Mouse (Mus musculus) neural tube, embryonic 13.5 days (tissue): ENCODE data around the gene Zfp39. TPM values are rescaled to one million over a fixed set of nuclear protein-coding genes. Genes with fewer than 3 reads are reported as not detected.
A peak's percentile ranks its signal among the peaks of the same experiment; 100 is the strongest.

Experiments used
- ATAC-seq: fragments of 200-750 bp; cut with Nextera tagmentation; 2 replicates; pipeline ENCODE4 v1.8.0; 2017; ENCODE audit warnings: low read depth, mild to moderate bottlenecking, moderate TSS enrichment, moderate library complexity
- H3K27ac ChIP-seq: fragments of 300-500 bp; sonication (generic); replicated peaks from 2 replicates; pipeline ENCODE4 v1.5.1; 2015; ENCODE audit warnings: moderate library complexity, mild to moderate bottlenecking, inconsistent platforms
- H3K27me3 ChIP-seq: fragments of 300-500 bp; sonication (generic); 2 replicates; pipeline ENCODE4 v1.6.1; 2015; ENCODE audit warnings: mild to moderate bottlenecking, inconsistent platforms
- H3K36me3 ChIP-seq: fragments of 300-500 bp; sonication (generic); 2 replicates; pipeline ENCODE4 v1.6.1; 2015; ENCODE audit warnings: mild to moderate bottlenecking, inconsistent platforms
- H3K4me1 ChIP-seq: fragments of 300-500 bp; sonication (generic); replicated peaks from 2 replicates; pipeline ENCODE4 v1.6.1; 2015; ENCODE audit warnings: inconsistent platforms
- H3K4me2 ChIP-seq: fragments of 300-500 bp; sonication (generic); 2 replicates; pipeline ENCODE4 v1.6.1; 2015; ENCODE audit warnings: inconsistent platforms, mild to moderate bottlenecking, moderate library complexity
- H3K4me3 ChIP-seq: fragments of 300-500 bp; sonication (generic); 2 replicates; pipeline ENCODE4 v1.5.1; 2015; ENCODE audit warnings: mild to moderate bottlenecking, inconsistent platforms
- H3K9ac ChIP-seq: fragments of 300-500 bp; sonication (generic); 2 replicates; pipeline ENCODE4 v1.6.1; 2015; ENCODE audit warnings: moderate library complexity, mild to moderate bottlenecking, inconsistent platforms
- H3K9me3 ChIP-seq: fragments of 300-500 bp; sonication (generic); 2 replicates; pipeline ENCODE4 v1.6.1; 2016; ENCODE audit warnings: inconsistent platforms
- WGBS: fragments of 180-500 bp; shearing (Covaris S2); methylation state at CpG from one replicate; pipeline ENCODE4 v1.1.7; 2015; 5-methylcytosine and 5-hydroxymethylcytosine counted together
- polyA plus RNA-seq: library from polyadenylated mRNA; unstranded; fragments of >200 nt; fragmentation: Nextera tagmentation; extraction: Ambion mirVana; gene quantifications from 2 replicates; pipeline ENCODE4 v1.2.1, GENCODE M21; 2015

Gene Zfp39
- polyA plus RNA-seq: 6.3 and 7.8 TPM in 2 replicates

GRCm38 (mm10) chr11:58903511-58904409, at the start of gene Zfp39:
TSS of gene Zfp39 (minus strand) at chr11:58904225.
- Histone ChIP-seq H3K36me3 (peaks cover 29% of the 10 kb centered on the region), H3K4me3 (peak within 1 kb of the TSS; percentile 63), H3K27ac (peak within 1 kb of the TSS; percentile 84), H3K4me2 (peak within 1 kb of the TSS; percentile 87), H3K4me1 (peaks cover 30% of the 10 kb centered on the region), H3K27me3 (no peaks in the 10 kb centered on the region), H3K9me3 (no peaks in the 10 kb centered on the region), H3K9ac (peak within 1 kb of the TSS; percentile 89)
- ATAC-seq: peak; percentile 99
- WGBS: under 1% methylated on average over 40 of the region's 40 CpGs

DNA sequence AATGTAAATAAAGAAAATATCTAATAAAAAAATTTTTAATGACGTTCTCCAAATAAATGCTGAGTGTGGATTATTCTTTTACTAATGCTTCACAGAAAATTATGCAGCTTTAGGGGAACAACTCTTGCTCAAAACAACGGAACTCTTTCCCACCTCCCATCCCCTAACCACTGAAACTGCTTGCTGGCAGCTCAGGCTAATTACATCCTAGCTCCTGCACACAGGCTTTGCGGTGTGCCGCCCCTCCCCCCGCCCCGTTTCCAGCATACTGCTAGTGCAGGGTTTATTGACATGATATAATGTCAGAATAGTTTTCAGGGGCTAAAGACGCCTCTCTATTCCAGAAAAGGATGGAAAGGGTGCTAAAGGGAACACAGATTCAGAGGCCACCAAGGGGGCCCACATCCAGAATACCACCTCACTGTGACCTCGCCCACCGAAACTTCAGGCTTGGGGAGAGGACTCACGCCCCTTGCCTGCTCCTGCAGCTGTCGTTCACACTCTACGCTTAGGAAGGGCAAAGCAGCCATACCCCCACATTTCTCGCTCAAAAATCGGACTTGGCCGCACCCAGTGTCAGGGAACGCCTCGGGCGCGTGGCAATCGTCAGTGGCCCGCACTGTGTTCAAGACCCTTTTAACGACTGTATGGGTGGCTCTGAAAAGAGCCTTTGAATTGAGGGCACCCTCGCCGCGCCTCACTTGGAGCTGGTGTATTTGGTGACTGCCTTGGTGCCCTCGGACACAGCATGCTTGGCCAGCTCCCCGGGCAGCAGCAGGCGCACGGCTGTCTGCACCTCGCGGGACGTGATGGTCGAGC, 49.5 kb upstream of the Zfp39 start:
- H3K27ac ChIP-seq: peak overlapping the region; percentile 100
- H3K4me2 ChIP-seq: peak overlapping the region; percentile 87
- peaks cover 60% of the 10 kb centered on the region for H3K4me1 ChIP-seq
- ATAC-seq: no peak; the same call in none of the 2 replicates
- H3K36me3 ChIP-seq: 0 out of 2 replicates have a peak, but pooled peaks cover 14% of the 10 kb centered on the region
- peak overlapping the region; percentile 74 for H3K4me3 ChIP-seq
- H3K9ac ChIP-seq: peak overlapping the region; percentile 99
- H3K9me3 ChIP-seq: no peaks in the 10 kb centered on the region
- WGBS: 1% methylated on average over 33 of the region's 33 CpGs
- H3K27me3 ChIP-seq: no peaks in the 10 kb centered on the region

GRCm38 (mm10) chr11:58951210-58951609, 47.2 kb upstream of the Zfp39 start:
- Histone ChIP-seq H3K27me3 (no peaks in the 10 kb centered on the region), H3K9ac (peak overlapping the region; percentile 96), H3K4me1 (peaks cover 53% of the 10 kb centered on the region), H3K4me3 (peak overlapping the region; percentile 64), H3K36me3 (no peaks in the 10 kb centered on the region), H3K9me3 (no peaks in the 10 kb centered on the region), H3K27ac (peak overlapping the region; percentile 100), H3K4me2 (peak overlapping the region; percentile 58)
- no peak for ATAC-seq
- WGBS: 60% methylated on average over 5 of the region's 5 CpGs

- 3% methylated on average over 20 of the region's 20 CpGs for WGBS
- peak; percentile 68 for ATAC-seq
Measured at GRCm38 (mm10) chr11:58949480-58950431, 45.7 kb upstream of the Zfp39 start.

DNA sequence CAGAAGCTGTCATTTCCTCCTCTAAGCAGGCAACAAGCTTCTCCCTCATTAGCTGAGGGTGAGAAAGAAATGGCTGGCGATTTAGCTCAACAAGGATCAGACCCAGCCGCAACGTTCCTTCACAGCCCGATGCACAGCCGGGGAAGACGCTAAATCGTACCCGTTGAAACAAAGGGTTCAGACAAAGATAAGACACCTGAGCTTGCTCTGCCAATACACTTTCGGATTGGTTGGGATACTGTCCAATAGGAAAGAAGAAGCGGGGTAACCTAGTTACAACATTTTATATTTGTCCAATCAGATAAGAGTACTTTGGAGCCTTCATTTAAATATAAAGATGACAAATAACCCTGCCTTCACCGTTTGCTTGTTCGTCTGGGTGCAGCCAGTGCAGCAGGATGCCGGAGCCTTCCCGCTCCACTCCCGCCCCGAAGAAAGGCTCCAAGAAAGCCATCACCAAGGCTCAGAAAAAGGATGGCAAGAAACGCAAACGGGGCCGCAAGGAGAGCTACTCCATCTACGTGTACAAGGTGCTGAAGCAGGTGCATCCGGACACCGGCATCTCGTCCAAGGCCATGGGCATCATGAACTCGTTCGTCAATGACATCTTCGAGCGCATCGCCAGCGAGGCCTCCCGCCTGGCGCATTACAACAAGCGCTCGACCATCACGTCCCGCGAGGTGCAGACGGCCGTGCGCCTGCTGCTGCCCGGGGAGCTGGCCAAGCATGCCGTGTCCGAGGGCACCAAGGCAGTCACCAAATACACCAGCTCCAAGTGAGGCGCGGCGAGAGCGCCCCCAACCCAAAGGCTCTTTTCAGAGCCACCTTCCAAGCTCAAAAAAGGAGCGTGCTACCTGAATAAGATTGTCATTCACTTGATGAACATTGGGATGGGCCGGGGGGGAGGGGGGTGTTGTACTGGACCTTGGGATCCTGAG, 44.8 kb upstream of the Zfp39 start, which contains the start of gene Hist3h2ba:
TSS of gene Hist3h2ba (plus strand) at position 379 of the 938 bp plus-strand sequence.
- Histone ChIP-seq H3K36me3 (no peaks in the 10 kb centered on the region), H3K4me2 (peak within 1 kb of the TSS; percentile 58), H3K4me3 (peak within 1 kb of the TSS; percentile 64), H3K27ac (peak within 1 kb of the TSS; percentile 100), H3K4me1 (peaks cover 54% of the 10 kb centered on the region), H3K9ac (peak within 1 kb of the TSS; percentile 96), H3K9me3 (no peaks in the 10 kb centered on the region), H3K27me3 (no peaks in the 10 kb centered on the region)
- under 1% methylated on average over 48 of the region's 48 CpGs for WGBS
- ATAC-seq: peak; percentile 92

More at GRCm38 (mm10) chr11:58949480-58950431, 45.7 kb upstream of the Zfp39 start:
- peak overlapping the region; percentile 100 for H3K27ac ChIP-seq
- peak overlapping the region; percentile 96 for H3K9ac ChIP-seq
- H3K4me3 ChIP-seq: peak overlapping the region; percentile 64
- peaks cover 47% of the 10 kb centered on the region for H3K4me1 ChIP-seq
- H3K4me2 ChIP-seq: peak overlapping the region; percentile 58
- no peaks in the 10 kb centered on the region for H3K36me3 ChIP-seq
- H3K9me3 ChIP-seq: no peaks in the 10 kb centered on the region
- H3K27me3 ChIP-seq: no peaks in the 10 kb centered on the region

DNA sequence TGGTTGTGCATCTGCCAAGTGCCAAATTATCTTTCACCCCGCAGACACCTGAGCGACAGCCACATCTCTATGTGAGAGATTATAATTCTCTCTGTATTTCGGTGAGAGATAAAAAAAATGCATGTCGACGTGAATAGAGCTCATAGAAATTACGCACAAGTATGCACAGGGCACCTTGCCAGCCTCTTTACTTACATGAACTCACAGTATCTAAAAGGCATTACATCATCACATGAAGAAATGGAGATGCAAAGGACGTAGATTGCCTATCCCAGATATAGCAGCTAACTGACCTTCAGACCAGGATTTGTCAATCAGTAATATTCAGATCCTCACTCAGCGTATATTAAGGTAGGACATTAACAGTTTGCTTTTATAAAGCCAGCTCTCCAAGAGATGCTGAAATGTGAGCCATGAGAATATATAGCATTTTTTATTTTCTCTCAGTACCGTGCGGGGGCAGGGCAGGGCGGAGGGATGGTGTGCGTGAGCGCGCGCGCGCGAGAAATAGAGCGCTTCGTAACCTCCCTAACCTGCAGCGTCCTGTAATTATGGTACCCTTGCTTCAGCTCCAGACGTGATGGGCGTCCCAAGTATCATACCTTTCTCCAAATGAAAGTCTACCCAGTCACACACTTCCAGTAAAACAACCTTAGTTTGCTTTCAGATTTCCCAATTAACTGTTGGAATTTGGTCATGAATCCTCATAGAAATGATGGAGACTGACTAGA, 43.9 kb upstream of the Zfp39 start:
- peak; percentile 74 for ATAC-seq
- no peaks in the 10 kb centered on the region for H3K27me3 ChIP-seq
- H3K9me3 ChIP-seq: no peaks in the 10 kb centered on the region
- H3K36me3 ChIP-seq: no peaks in the 10 kb centered on the region
- peak overlapping the region; percentile 64 for H3K4me3 ChIP-seq
- 13% methylated on average over 23 of the region's 23 CpGs for WGBS
- peak overlapping the region; percentile 58 for H3K4me2 ChIP-seq
- H3K27ac ChIP-seq: peak overlapping the region; percentile 100
- H3K4me1 ChIP-seq: peaks cover 55% of the 10 kb centered on the region
- H3K9ac ChIP-seq: peak overlapping the region; percentile 78

- Histone ChIP-seq H3K9me3 (no peaks in the 10 kb centered on the region), H3K9ac (peak overlapping the region; percentile 78), H3K27me3 (no peaks in the 10 kb centered on the region), H3K36me3 (no peaks in the 10 kb centered on the region), H3K27ac (peak overlapping the region; percentile 100), H3K4me1 (peaks cover 52% of the 10 kb centered on the region), H3K4me3 (peak overlapping the region; percentile 64), H3K4me2 (peak overlapping the region; percentile 58)
- 74% methylated on average over 3 of the region's 3 CpGs for WGBS
- no peak for ATAC-seq
Measured at GRCm38 (mm10) chr11:58947306-58947705, 43.3 kb upstream of the Zfp39 start.

DNA sequence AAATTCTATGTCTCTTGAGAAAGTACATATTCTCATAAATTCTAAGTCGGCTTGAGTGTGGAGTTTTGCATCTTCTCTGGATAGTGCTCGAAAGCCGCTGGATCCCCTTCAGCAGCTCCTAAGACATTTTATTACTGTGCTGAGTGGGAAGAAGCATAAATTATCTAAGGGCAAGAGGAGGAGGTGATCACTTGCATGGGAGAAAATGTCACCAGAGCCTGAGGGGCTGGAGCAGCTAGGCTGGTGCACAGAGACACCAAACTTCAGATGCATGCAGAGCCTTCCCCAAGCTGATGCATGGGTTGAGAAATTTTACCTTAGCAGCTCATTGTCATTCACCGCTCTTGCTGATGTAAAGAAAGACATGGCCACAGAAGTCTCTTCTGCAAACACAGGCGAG, 40.1 kb upstream of the Zfp39 start:
- Histone ChIP-seq H3K4me1 (peaks cover 36% of the 10 kb centered on the region), H3K27ac (peak overlapping the region; percentile 59; the same call in 1 of the 2 replicates), H3K9me3 (no peaks in the 10 kb centered on the region), H3K4me2 (no peak overlapping the region), H3K36me3 (no peaks in the 10 kb centered on the region), H3K4me3 (no peak overlapping the region), H3K9ac (peak overlapping the region; percentile 41; the same call in 1 of the 2 replicates), H3K27me3 (no peaks in the 10 kb centered on the region)
- WGBS: 61% methylated on average over 5 of the region's 5 CpGs
- no peak for ATAC-seq

DNA sequence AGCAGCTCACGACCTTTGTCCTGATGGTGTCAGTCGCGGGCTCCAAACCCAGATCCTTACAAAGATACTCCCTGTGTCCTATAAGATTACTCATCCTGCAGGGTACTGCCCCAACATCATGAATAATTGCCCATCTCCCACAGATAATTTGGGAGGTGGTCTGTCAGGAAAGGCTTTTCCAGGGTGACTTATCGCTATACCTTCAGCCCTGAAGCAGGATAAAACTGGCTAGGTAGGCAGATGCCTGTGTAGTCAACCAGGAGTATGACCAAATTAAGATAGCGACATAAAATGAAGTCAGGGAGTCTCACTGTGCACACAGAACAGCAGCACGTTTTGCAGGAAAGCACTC, 35.0 kb upstream of the Zfp39 start:
- H3K4me1 ChIP-seq: peaks cover 41% of the 10 kb centered on the region
- ATAC-seq: no peak
- peak overlapping the region; percentile 94 for H3K4me2 ChIP-seq
- H3K36me3 ChIP-seq: peaks cover 28% of the 10 kb centered on the region
- peak overlapping the region; percentile 99 for H3K9ac ChIP-seq
- H3K27me3 ChIP-seq: no peaks in the 10 kb centered on the region
- WGBS: 13% methylated on average over 6 of the region's 6 CpGs
- peak overlapping the region; percentile 96 for H3K4me3 ChIP-seq
- peak overlapping the region; percentile 96 for H3K27ac ChIP-seq
- no peaks in the 10 kb centered on the region for H3K9me3 ChIP-seq
